Mouse (Mus musculus): ENCODE results near the gene Trim33.
A peak's percentile ranks its signal among the peaks of the same experiment; 100 is the strongest.

Trim33 gene

GRCm38 (mm10) chr3:103279182-103280149, at the start of gene Trim33:
TSS of gene Trim33 (plus strand) at chr3:103279293.
- DNase-seq: peak; percentile 81 to 84

- DNase-seq: no peak
Measured at GRCm38 (mm10) chr3:103232398-103232797, 46.7 kb upstream of the Trim33 start.

GRCm38 (mm10) chr3:103241524-103241923, 37.6 kb upstream of the Trim33 start:
- no peak for DNase-seq

GRCm38 (mm10) chr3:103242156-103242555, 36.9 kb upstream of the Trim33 start:
- DNase-seq: no peak

- DNase-seq: peak; percentile 17 to 29
Measured at GRCm38 (mm10) chr3:103243491-103243890, 35.6 kb upstream of the Trim33 start.

GRCm38 (mm10) chr3:103246627-103247260, 32.3 kb upstream of the Trim33 start:
- DNase-seq: no peak

- no peak for DNase-seq
Measured at GRCm38 (mm10) chr3:103256089-103256819, 22.8 kb upstream of the Trim33 start.

- DNase-seq: no peak
Measured at GRCm38 (mm10) chr3:103262802-103263417, 16.2 kb upstream of the Trim33 start.

GRCm38 (mm10) chr3:103278561-103279181, 422 bp upstream of the Trim33 start:
- no peak for DNase-seq

GRCm38 (mm10) chr3:103280241-103280761, 1.2 kb downstream of the Trim33 start:
- DNase-seq: peak; percentile 26 to 32

- DNase-seq: peak in 1 of 2 experiments; percentile 13
Measured at GRCm38 (mm10) chr3:103280875-103281274, 1.8 kb downstream of the Trim33 start.

GRCm38 (mm10) chr3:103288761-103289160, 9.7 kb downstream of the Trim33 start:
- peak; percentile 13 to 28 for DNase-seq

GRCm38 (mm10) chr3:103291087-103291486, 12.0 kb downstream of the Trim33 start:
- DNase-seq: no peak

GRCm38 (mm10) chr3:103305411-103305982, 26.4 kb downstream of the Trim33 start:
- DNase-seq: no peak

GRCm38 (mm10) chr3:103309252-103309651, 30.2 kb downstream of the Trim33 start:
- DNase-seq: no peak

GRCm38 (mm10) chr3:103309750-103310149, 30.7 kb downstream of the Trim33 start:
- DNase-seq: no peak

- DNase-seq: no peak
Measured at GRCm38 (mm10) chr3:103314291-103314690, 35.2 kb downstream of the Trim33 start.

- DNase-seq: no peak
Measured at GRCm38 (mm10) chr3:103335371-103335770, 56.3 kb downstream of the Trim33 start.

- no peak for DNase-seq
Measured at GRCm38 (mm10) chr3:103346658-103347057, 67.6 kb downstream of the Trim33 start.

GRCm38 (mm10) chr3:103353518-103353917, 74.4 kb downstream of the Trim33 start:
- DNase-seq: no peak

- no peak for DNase-seq
Measured at GRCm38 (mm10) chr3:103354041-103354440, 74.9 kb downstream of the Trim33 start.

GRCm38 (mm10) chr3:103361150-103361549, 82.1 kb downstream of the Trim33 start:
- DNase-seq: no peak

Data from kidney, adult 8-10 months (tissue).